Mouse (Mus musculus): ENCODE data around the gene Kcnj15. TPM values are rescaled to one million over a fixed set of nuclear protein-coding genes. Genes with fewer than 3 reads are reported as not detected.

Kcnj15 gene
- polyA plus RNA-seq (2017; shearing (Covaris generic)), result 0.27 TPM

GRCm38 (mm10) chr16:95257266-95257894 lies at the start of gene Kcnj15:
Gene Kcnj15, plus strand, starts transcription at chr16:95257558.

